Mouse (Mus musculus) lung, embryonic 14.5 days (tissue): ENCODE data around the gene Taok1. TPM values are rescaled to one million over a fixed set of nuclear protein-coding genes. Genes with fewer than 3 reads are reported as not detected.

Source experiments
- ATAC-seq: fragments of 200-750 bp; cut with Nextera tagmentation; 2 replicates; pipeline ENCODE4 v1.8.0; 2017; ENCODE audit warnings: mild to moderate bottlenecking, moderate TSS enrichment, moderate library complexity; ENCODE audit not compliant: insufficient read depth
- DNase-seq: peaks from one replicate; pipeline ENCODE4 v3.0.0-alpha.2; 2015
- H3K27ac ChIP-seq: fragments of 300-500 bp; sonication (generic); 2 replicates; pipeline ENCODE4 v1.5.1; 2014; ENCODE audit warnings: low read depth, mild to moderate bottlenecking, moderate library complexity
- H3K27me3 ChIP-seq: fragments of 300-500 bp; sonication (generic); 2 replicates; pipeline ENCODE4 v1.6.1; 2014; ENCODE audit warnings: low read length, control low read depth; ENCODE audit not compliant: insufficient read depth
- H3K36me3 ChIP-seq: fragments of 300-500 bp; sonication (generic); 2 replicates; pipeline ENCODE4 v1.6.1; 2014; ENCODE audit warnings: control low read depth; ENCODE audit not compliant: insufficient read depth
- H3K4me1 ChIP-seq: fragments of 300-500 bp; sonication (generic); 2 replicates; pipeline ENCODE4 v1.6.1; 2014; ENCODE audit warnings: antibody characterized with exemption, control low read depth; ENCODE audit not compliant: insufficient read depth
- H3K4me2 ChIP-seq: fragments of 300-500 bp; sonication (generic); 2 replicates; pipeline ENCODE4 v1.6.1; 2014; ENCODE audit warnings: mild to moderate bottlenecking
- H3K4me3 ChIP-seq: fragments of 300-500 bp; sonication (generic); 2 replicates; pipeline ENCODE4 v1.5.1; 2014; ENCODE audit warnings: low read depth, low read length
- H3K9ac ChIP-seq: fragments of 300-500 bp; sonication (generic); 2 replicates; pipeline ENCODE4 v1.6.1; 2014
- H3K9me3 ChIP-seq: fragments of 300-500 bp; sonication (generic); 2 replicates; pipeline ENCODE4 v1.6.1; 2016; ENCODE audit warnings: low read depth, low read length, control low read depth
- CTCF ChIP-seq: IDR thresholded peaks from 2 replicates; pipeline ENCODE4 v1.5.1; 2016; ENCODE audit warnings: antibody characterized with exemption, low read depth
- WGBS: fragments of 180-500 bp; shearing (Covaris S2); extraction: QIAGEN DNeasy Blood & Tissue Kit; methylation state at CpG from one replicate; pipeline ENCODE4 v1.1.7; 2014; 5-methylcytosine and 5-hydroxymethylcytosine counted together
- polyA plus RNA-seq: library from polyadenylated mRNA; unstranded; fragments of >200 nt; fragmentation: Nextera tagmentation; extraction: Ambion mirVana; gene quantifications from 2 replicates; pipeline ENCODE4 v1.2.1, GENCODE M21; 2014

Taok1 gene
- polyA plus RNA-seq, 1 experiment from 2014 or later: 20.8 TPM

DNA sequence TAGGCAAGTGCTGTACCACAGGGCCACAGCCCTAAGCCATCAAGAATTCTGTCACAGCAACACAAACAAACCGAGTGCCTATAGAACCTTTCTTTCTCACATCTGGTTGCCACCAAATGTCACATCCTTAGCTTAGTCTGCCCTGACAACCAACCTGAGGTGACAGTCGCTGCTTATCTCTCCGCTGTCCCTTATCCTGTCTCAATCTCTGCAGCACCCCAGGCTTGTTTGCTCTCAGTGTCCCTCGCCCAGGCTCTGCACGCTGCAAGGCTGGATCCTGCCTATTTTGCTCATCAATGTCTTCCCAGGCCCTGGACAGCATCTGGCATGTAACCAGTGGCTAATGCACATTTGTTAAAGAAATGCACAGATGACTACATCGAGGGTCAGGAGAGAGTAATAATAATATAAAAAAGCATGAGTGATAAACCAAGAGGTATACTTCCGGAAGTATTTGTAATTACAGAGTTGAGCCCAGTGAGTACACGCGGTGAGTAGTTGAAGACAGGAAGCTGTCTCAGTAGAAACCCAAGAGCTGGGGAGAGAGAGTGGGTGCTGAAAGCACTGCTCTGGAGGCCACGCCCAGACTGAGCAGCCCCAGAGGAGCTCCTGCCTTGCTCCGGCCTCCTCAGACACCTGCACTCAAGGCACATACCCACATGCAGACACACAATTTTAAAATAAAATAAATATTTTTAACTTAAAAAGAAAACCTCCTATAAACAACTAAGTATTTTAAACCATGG lies 123.9 kb downstream of the Taok1 start:
- H3K9ac ChIP-seq: no peak overlapping the region
- H3K36me3 ChIP-seq: no peaks in the 10 kb centered on the region
- no peaks in the 10 kb centered on the region for H3K9me3 ChIP-seq
- no peak for TF ChIP-seq CTCF
- WGBS: 27% methylated on average over 11 of the region's 11 CpGs
- H3K27me3 ChIP-seq: no peaks in the 10 kb centered on the region
- H3K4me3 ChIP-seq: no peak overlapping the region
- H3K27ac ChIP-seq: no peak overlapping the region
- H3K4me1 ChIP-seq: peaks cover 25% of the 10 kb centered on the region
- DNase-seq: no peak
- H3K4me2 ChIP-seq: no peak overlapping the region
- ATAC-seq: no peak

DNA sequence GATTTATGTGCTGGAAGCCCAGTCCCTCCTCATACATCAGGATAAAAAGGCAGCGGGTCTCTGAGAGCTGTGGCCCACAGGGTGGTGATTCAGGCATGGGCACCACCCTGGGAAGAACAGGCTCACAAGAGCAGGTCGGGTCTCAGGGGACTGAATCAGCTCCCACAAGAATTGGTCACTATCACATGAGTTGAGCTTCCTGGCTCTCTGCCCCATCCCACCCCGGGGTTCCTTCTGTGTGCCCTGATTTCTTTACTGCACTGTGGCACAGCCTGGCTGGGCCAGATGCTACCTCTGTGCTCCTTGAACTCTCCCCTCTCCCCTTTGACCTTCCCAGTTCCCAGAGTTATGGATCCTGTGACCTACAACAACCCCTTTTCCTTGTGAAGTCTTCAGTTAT lies 124.6 kb downstream of the Taok1 start:
- 58% methylated on average over 3 of the region's 3 CpGs for WGBS
- Histone ChIP-seq H3K4me1 (peaks cover 21% of the 10 kb centered on the region; the same call in 1 of the 2 replicates), H3K9me3 (no peaks in the 10 kb centered on the region), H3K4me3 (no peak overlapping the region), H3K27me3 (no peaks in the 10 kb centered on the region), H3K27ac (no peak overlapping the region), H3K36me3 (no peaks in the 10 kb centered on the region), H3K9ac (no peak overlapping the region), H3K4me2 (no peak overlapping the region)
- no peak for ATAC-seq
- TF ChIP-seq CTCF: no peak
- no peak for DNase-seq

Other genes starting within 250 kb of the Taok1 start
- 0.22 and 0.99 TPM in 2 replicates for gene Coro6, start 145.4 kb downstream of the Taok1 start, polyA plus RNA-seq
- 12.1 and 12.9 TPM in 2 replicates for gene Ankrd13b, start 118.1 kb downstream of the Taok1 start, polyA plus RNA-seq
- gene Git1, start 114.3 kb downstream of the Taok1 start, polyA plus RNA-seq: 18.4 and 21.1 TPM in 2 replicates
- gene Abhd15, start 92.7 kb downstream of the Taok1 start, polyA plus RNA-seq: 3.0 and 3.2 TPM in 2 replicates
- gene Trp53i13, start 91.8 kb downstream of the Taok1 start, polyA plus RNA-seq: 39.2 and 40.3 TPM in 2 replicates
- 0.16 TPM in 1 of 2 replicates, not detected in the other for gene Gm10392, start 88.6 kb downstream of the Taok1 start, polyA plus RNA-seq
- 6.5 and 7.5 TPM in 2 replicates for gene Nufip2, start 78.3 kb upstream of the Taok1 start, polyA plus RNA-seq
- not detected in 2 replicates for gene Cryba1, start 117.5 kb upstream of the Taok1 start, polyA plus RNA-seq
- 32.2 and 35.0 TPM in 2 replicates for gene Myo18a, start 155.4 kb upstream of the Taok1 start, polyA plus RNA-seq
- 1.1 and 1.5 TPM in 2 replicates for gene Gm10277, start 179.9 kb upstream of the Taok1 start, polyA plus RNA-seq